Mouse (Mus musculus) spleen, postnatal 4 days (tissue): Measurements from ENCODE around the gene Thap3.

Experiments used
- DNase-seq, 2 experiments: peaks; one replicate each; pipeline ENCODE4 v3.0.0; 2022; ENCODE audit warnings: low spot score in 2 of 2

Gene Thap3

GRCm38 (mm10) chr4:151933505-151934214, 55.1 kb downstream of the Thap3 start, which contains the start of gene Dnajc11:
Gene Dnajc11, plus strand, starts transcription at chr4:151933691.
- peak; percentile 92 to 100 for DNase-seq
